Mouse (Mus musculus): ENCODE measurements around the gene Chrna5.

DNA sequence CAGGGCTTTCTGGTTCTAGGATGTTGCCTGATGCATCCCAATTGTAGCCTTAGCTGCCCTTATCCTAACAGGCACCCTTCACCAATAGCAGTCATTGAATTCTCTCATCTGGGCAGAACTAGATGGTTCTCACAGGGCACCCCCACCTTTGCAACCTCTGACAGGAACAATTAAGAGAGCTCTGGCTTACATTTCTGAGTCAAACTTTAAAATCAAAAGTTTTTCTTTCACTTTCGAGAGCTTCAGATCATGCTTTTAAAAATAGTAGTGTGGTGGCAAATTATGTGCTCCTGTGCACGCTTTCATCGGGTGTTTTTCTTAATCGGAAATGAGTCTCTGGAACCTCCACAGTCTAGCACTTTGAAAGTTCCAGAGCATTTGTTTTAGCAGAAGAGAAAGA lies 19.6 kb upstream of the Chrna5 start:
- TF ChIP-seq POLR2A (IDR thresholded peaks at IDR 0.05; ENCODE audit: insufficient read length, low read depth) (no peak), POLR2AphosphoS2 (IDR thresholded peaks at IDR 0.05; ENCODE audit: insufficient read length, low read depth) (no peak), TCF12 (IDR thresholded peaks at IDR 0.05; ENCODE audit: insufficient read depth, poor library complexity, severe bottlenecking) (no peak), USF1 (IDR thresholded peaks at IDR 0.05; ENCODE audit: low read depth) (no peak), E2F4 (IDR thresholded peaks at IDR 0.05; ENCODE audit: insufficient read depth) (no peak), TCF3 (IDR thresholded peaks at IDR 0.05; ENCODE audit: insufficient read length, low read depth) (no peak), CEBPB (IDR thresholded peaks at IDR 0.05; ENCODE audit: insufficient read depth, poor library complexity, severe bottlenecking) (no peak), MAX (IDR thresholded peaks at IDR 0.05; ENCODE audit: low read depth) (no peak), REST (IDR thresholded peaks at IDR 0.05; ENCODE audit: insufficient read depth, insufficient read length) (no peak), MYOD1 (IDR thresholded peaks at IDR 0.05; ENCODE audit: control insufficient read depth in 1 of 3, insufficient read length in 2 of 3, low read depth in 2 of 3) (no peak), MYOG (IDR thresholded peaks at IDR 0.05; ENCODE audit: control insufficient read depth in 1 of 3, insufficient read depth in 1 of 3, insufficient read length in 2 of 3, low read depth in 2 of 3) (no peak), SRF (IDR thresholded peaks at IDR 0.05; ENCODE audit: control insufficient read depth, insufficient read length, low read depth) (no peak)
